Mouse (Mus musculus): ENCODE data around the gene Rims3.
A peak's percentile ranks its signal among the peaks of the same experiment; 100 is the strongest.

Rims3 gene

GRCm38 (mm10) chr4:120854588-120855319 lies at the start of gene Rims3:
Rims3 (plus strand) TSS chr4:120854816.
- peak; percentile 30 for DNase-seq (ENCODE audit: low read depth, low spot score)

- DNase-seq (ENCODE audit: low read depth, low spot score) = no peak
Observed at GRCm38 (mm10) chr4:120805816-120806215, 48.8 kb upstream of the Rims3 start.

GRCm38 (mm10) chr4:120813762-120814161 lies 40.9 kb upstream of the Rims3 start:
- no peak for DNase-seq (ENCODE audit: low read depth, low spot score)

- no peak for DNase-seq (ENCODE audit: low read depth, low spot score)
Observed at GRCm38 (mm10) chr4:120814171-120814570, 40.4 kb upstream of the Rims3 start.

GRCm38 (mm10) chr4:120815163-120815562 lies 39.5 kb upstream of the Rims3 start:
- DNase-seq (ENCODE audit: low read depth, low spot score) = no peak

GRCm38 (mm10) chr4:120815622-120816334 lies 38.8 kb upstream of the Rims3 start:
- peak; percentile 80 for DNase-seq (ENCODE audit: low read depth, low spot score)

- no peak for DNase-seq (ENCODE audit: low read depth, low spot score)
Observed at GRCm38 (mm10) chr4:120817002-120817774, 37.4 kb upstream of the Rims3 start.

GRCm38 (mm10) chr4:120817951-120818350 lies 36.7 kb upstream of the Rims3 start:
- DNase-seq (ENCODE audit: low read depth, low spot score) = no peak

- DNase-seq (ENCODE audit: low read depth, low spot score) = no peak
Observed at GRCm38 (mm10) chr4:120819296-120819695, 35.3 kb upstream of the Rims3 start.

- DNase-seq (ENCODE audit: low read depth, low spot score) = no peak
Observed at GRCm38 (mm10) chr4:120819871-120820270, 34.7 kb upstream of the Rims3 start.

- no peak for DNase-seq (ENCODE audit: low read depth, low spot score)
Observed at GRCm38 (mm10) chr4:120822191-120822911, 32.3 kb upstream of the Rims3 start.

- DNase-seq (ENCODE audit: low read depth, low spot score) = peak; percentile 86
Observed at GRCm38 (mm10) chr4:120825100-120825553, 29.5 kb upstream of the Rims3 start.

- peak; percentile 99 for DNase-seq (ENCODE audit: low read depth, low spot score)
Observed at GRCm38 (mm10) chr4:120825577-120826326, 28.9 kb upstream of the Rims3 start.

- DNase-seq (ENCODE audit: low read depth, low spot score) = no peak
Observed at GRCm38 (mm10) chr4:120826418-120826817, 28.2 kb upstream of the Rims3 start.

- no peak for DNase-seq (ENCODE audit: low read depth, low spot score)
Observed at GRCm38 (mm10) chr4:120830767-120831166, 23.8 kb upstream of the Rims3 start.

GRCm38 (mm10) chr4:120831472-120831871 lies 23.1 kb upstream of the Rims3 start, which contains the start of gene Nfyc:
Nfyc (minus strand) TSS chr4:120831572.
- no peak for DNase-seq (ENCODE audit: low read depth, low spot score)

GRCm38 (mm10) chr4:120841342-120841741 lies 13.3 kb upstream of the Rims3 start:
- no peak for DNase-seq (ENCODE audit: low read depth, low spot score)

- DNase-seq (ENCODE audit: low read depth, low spot score) = no peak
Observed at GRCm38 (mm10) chr4:120844423-120845082, 10.1 kb upstream of the Rims3 start.

- DNase-seq (ENCODE audit: low read depth, low spot score) = no peak
Observed at GRCm38 (mm10) chr4:120845098-120845497, 9.5 kb upstream of the Rims3 start.

GRCm38 (mm10) chr4:120848909-120849308 lies 5.7 kb upstream of the Rims3 start:
- no peak for DNase-seq (ENCODE audit: low read depth, low spot score)

Measured in embryo, embryonic 11.5 days (tissue).